Mouse (Mus musculus): ENCODE results near the gene Abhd15. TPM values are rescaled to one million over a fixed set of nuclear protein-coding genes. Genes with fewer than 3 reads are reported as not detected.

Gene Abhd15
- polyA plus RNA-seq, 1 experiment from 2014 or later: 2.2 TPM

- Histone ChIP-seq H3K27me3 (no peaks in the 10 kb centered on the region), H3K9ac (no peak overlapping the region), H3K4me1 (no peaks in the 10 kb centered on the region), H3K9me3 (no peaks in the 10 kb centered on the region), H3K4me3 (no peak overlapping the region), H3K4me2 (no peak overlapping the region), H3K36me3 (peaks cover 73% of the 10 kb centered on the region), H3K27ac (no peak overlapping the region)
- 86% methylated on average over 7 of the region's 7 CpGs for WGBS
- ATAC-seq (ENCODE audit: insufficient number of reproducible peaks, insufficient read depth, low FRiP score, low TSS enrichment, low read depth): no peak
Observed at GRCm38 (mm10) chr11:77545261-77545660, 30.3 kb downstream of the Abhd15 start.

GRCm38 (mm10) chr11:77585201-77585600, 70.3 kb downstream of the Abhd15 start:
- Histone ChIP-seq H3K36me3 (peaks cover 43% of the 10 kb centered on the region), H3K9me3 (no peaks in the 10 kb centered on the region), H3K27me3 (no peaks in the 10 kb centered on the region), H3K4me3 (no peak overlapping the region), H3K27ac (no peak overlapping the region), H3K9ac (no peak overlapping the region), H3K4me1 (no peaks in the 10 kb centered on the region), H3K4me2 (no peak overlapping the region)
- no peak for ATAC-seq (ENCODE audit: insufficient number of reproducible peaks, insufficient read depth, low FRiP score, low TSS enrichment, low read depth)
- 84% methylated on average over 3 of the region's 3 CpGs for WGBS

Other genes starting within 250 kb of the Abhd15 start
- gene Coro6, start 52.7 kb upstream of the Abhd15 start, polyA plus RNA-seq (2015; fragmentation: Nextera tagmentation; extraction: Ambion mirVana): 0.10 and 0.40 TPM in 2 replicates
- gene Ankrd13b, start 25.4 kb upstream of the Abhd15 start, polyA plus RNA-seq (2015; fragmentation: Nextera tagmentation; extraction: Ambion mirVana): 8.5 and 10.4 TPM in 2 replicates
- 10.8 and 11.1 TPM in 2 replicates for gene Git1, start 21.6 kb upstream of the Abhd15 start, polyA plus RNA-seq (2015; fragmentation: Nextera tagmentation; extraction: Ambion mirVana)
- gene Trp53i13, start 859 bp downstream of the Abhd15 start, polyA plus RNA-seq (2015; fragmentation: Nextera tagmentation; extraction: Ambion mirVana): 54.7 and 55.2 TPM in 2 replicates
- gene Gm10392, start 4.1 kb downstream of the Abhd15 start, polyA plus RNA-seq (2015; fragmentation: Nextera tagmentation; extraction: Ambion mirVana): not detected in 2 replicates
- 14.3 and 15.2 TPM in 2 replicates for gene Taok1, start 92.7 kb downstream of the Abhd15 start, polyA plus RNA-seq (2015; fragmentation: Nextera tagmentation; extraction: Ambion mirVana)
- gene Nufip2, start 171.0 kb downstream of the Abhd15 start, polyA plus RNA-seq (2015; fragmentation: Nextera tagmentation; extraction: Ambion mirVana): 5.2 and 5.9 TPM in 2 replicates
- 1.1 TPM in 1 of 2 replicates, not detected in the other for gene Cryba1, start 210.2 kb downstream of the Abhd15 start, polyA plus RNA-seq (2015; fragmentation: Nextera tagmentation; extraction: Ambion mirVana)
- 28.4 and 34.0 TPM in 2 replicates for gene Myo18a, start 248.1 kb downstream of the Abhd15 start, polyA plus RNA-seq (2015; fragmentation: Nextera tagmentation; extraction: Ambion mirVana)

Measured in embryonic facial prominence, embryonic 13.5 days (tissue).